In genomic region chr11:75015453-75015871, GRCm38 (mm10) we compare ENCODE assay signal across 8 mouse cellular contexts.
A peak's percentile ranks its signal among the peaks of the same experiment; 100 is the strongest.
DNase-seq lines count a peak whose midpoint lies in the region; ATAC-seq and TF ChIP-seq lines count a peak whose summit lies in the region.

No protein-coding gene starts in this region.

- no peak for ATAC-seq in midbrain, embryonic 13.5 days
- no peak for ATAC-seq in limb, embryonic 14.5 days (ENCODE audit: low FRiP score, low read depth)

- H3K27ac ChIP-seq in midbrain, embryonic 13.5 days, result 0 out of 2 replicates have a peak overlapping the region, but pooled peaks have one; percentile 27
- no peak overlapping the region for H3K27ac ChIP-seq in midbrain, embryonic 10.5 days (replicated peaks)
- H3K27ac ChIP-seq in heart, embryonic 10.5 days, result peak overlapping the region; percentile 86; the same call in 1 of the 2 replicates
- peak overlapping the region; percentile 81 for H3K27ac ChIP-seq in limb, embryonic 14.5 days (replicated peaks; ENCODE audit: low read depth, low read length)

- H3K4me2 ChIP-seq in midbrain, embryonic 13.5 days (replicated peaks), result no peak overlapping the region
- H3K4me2 ChIP-seq in limb, embryonic 14.5 days (replicated peaks; ENCODE audit: low read depth, low read length, severe bottlenecking), result no peak overlapping the region

- TF ChIP-seq POLR2A in limb, embryonic 14.5 days (IDR thresholded peaks at IDR 0.05; ENCODE audit: borderline replicate concordance, extremely low read depth, insufficient read depth, insufficient read length), result no peak

- H3K27me3 ChIP-seq in midbrain, embryonic 13.5 days, result no peaks in the 10 kb centered on the region
- no peaks in the 10 kb centered on the region for H3K27me3 ChIP-seq in midbrain, embryonic 10.5 days (ENCODE audit: low read depth, poor library complexity, severe bottlenecking)
- no peaks in the 10 kb centered on the region for H3K27me3 ChIP-seq in heart, embryonic 10.5 days (ENCODE audit: insufficient read depth, poor library complexity, severe bottlenecking)
- no peaks in the 10 kb centered on the region for H3K27me3 ChIP-seq in limb, embryonic 14.5 days (ENCODE audit: control insufficient read depth, insufficient read depth, low read length)

- H3K4me1 ChIP-seq in midbrain, embryonic 13.5 days (replicated peaks), result peaks cover 38% of the 10 kb centered on the region
- peaks cover 35% of the 10 kb centered on the region for H3K4me1 ChIP-seq in midbrain, embryonic 10.5 days
- H3K4me1 ChIP-seq in heart, embryonic 10.5 days, result peaks cover 49% of the 10 kb centered on the region
- peaks cover 51% of the 10 kb centered on the region for H3K4me1 ChIP-seq in limb, embryonic 14.5 days (ENCODE audit: control insufficient read depth, insufficient read depth, low read length)

- no peak overlapping the region for H3K4me3 ChIP-seq in midbrain, embryonic 13.5 days (replicated peaks)
- H3K4me3 ChIP-seq in midbrain, embryonic 10.5 days, result no peak overlapping the region
- H3K4me3 ChIP-seq in heart, embryonic 10.5 days, result no peak overlapping the region
- H3K4me3 ChIP-seq in limb, embryonic 14.5 days (replicated peaks; ENCODE audit: low read length), result no peak overlapping the region

- H3K9me3 ChIP-seq in midbrain, embryonic 13.5 days, result no peaks in the 10 kb centered on the region
- H3K9me3 ChIP-seq in midbrain, embryonic 10.5 days (replicated peaks), result no peaks in the 10 kb centered on the region
- H3K9me3 ChIP-seq in heart, embryonic 10.5 days, result no peaks in the 10 kb centered on the region
- no peaks in the 10 kb centered on the region for H3K9me3 ChIP-seq in limb, embryonic 14.5 days (ENCODE audit: control insufficient read depth, low read length)

- peak; percentile 71 to 84 for DNase-seq in adrenal gland, adult (ENCODE audit: inconsistent age in 2 of 2, low spot score in 1 of 2)
- no peak for DNase-seq in adrenal gland, postnatal 25 days
- DNase-seq in midbrain, embryonic 10.5 days (ENCODE audit: low spot score), result no peak
- DNase-seq in heart, embryonic 10.5 days (ENCODE audit: low spot score), result no peak
- DNase-seq in limb, embryonic 14.5 days (ENCODE audit: low spot score), result no peak
- DNase-seq in thymus, adult 18-20 months, result no peak
- DNase-seq in urinary bladder, postnatal 25 days (ENCODE audit: low spot score), result no peak

- 71% methylated on average over 7 of the region's 7 CpGs for WGBS in midbrain, embryonic 13.5 days
- WGBS in midbrain, embryonic 10.5 days, result 84% methylated on average over 7 of the region's 7 CpGs
- 59% methylated on average over 7 of the region's 7 CpGs for WGBS in heart, embryonic 10.5 days
- WGBS in limb, embryonic 14.5 days, result 48% methylated on average over 7 of the region's 7 CpGs

- H3K9ac ChIP-seq in midbrain, embryonic 13.5 days (replicated peaks), result no peak overlapping the region
- H3K9ac ChIP-seq in limb, embryonic 14.5 days (ENCODE audit: low read depth, low read length, severe bottlenecking), result no peak overlapping the region

- H3K36me3 ChIP-seq in midbrain, embryonic 13.5 days, result no peaks in the 10 kb centered on the region
- no peaks in the 10 kb centered on the region for H3K36me3 ChIP-seq in midbrain, embryonic 10.5 days
- no peaks in the 10 kb centered on the region for H3K36me3 ChIP-seq in heart, embryonic 10.5 days
- H3K36me3 ChIP-seq in limb, embryonic 14.5 days (ENCODE audit: control insufficient read depth, insufficient read depth, low read length), result no peaks in the 10 kb centered on the region

Comparison
In these comparisons a context has a peak if more than half of its experiments do, and no peak if none do; other contexts are left out.
1. DNase-seq: peak in adrenal gland, adult (2 of 2); none in adrenal gland, postnatal 25 days (single experiment), midbrain, embryonic 10.5 days (single experiment), heart, embryonic 10.5 days (single experiment), limb, embryonic 14.5 days (single experiment), thymus, adult 18-20 months (0 of 2) and urinary bladder, postnatal 25 days (single experiment).